Mouse (Mus musculus): ENCODE data around the gene Slc2a4.

Gene Slc2a4

GRCm38 (mm10) chr11:69895291-69895690 is 52.7 kb downstream of the Slc2a4 start, which contains the start of gene Acap1:
Gene Acap1 (minus strand): TSS chr11:69895539.
- no peak for DNase-seq

- DNase-seq: no peak
These were observed 53.3 kb downstream of the Slc2a4 start for GRCm38 (mm10) chr11:69894671-69895070.

Measured in kidney, adult 18-20 months (tissue).